Mouse (Mus musculus): ENCODE measurements around the gene Nos1ap. TPM values are rescaled to one million over a fixed set of nuclear protein-coding genes. Genes with fewer than 3 reads are reported as not detected.

Gene Nos1ap
- polyA plus RNA-seq, 1 experiment from 2014 or later: 26.0 TPM

DNA sequence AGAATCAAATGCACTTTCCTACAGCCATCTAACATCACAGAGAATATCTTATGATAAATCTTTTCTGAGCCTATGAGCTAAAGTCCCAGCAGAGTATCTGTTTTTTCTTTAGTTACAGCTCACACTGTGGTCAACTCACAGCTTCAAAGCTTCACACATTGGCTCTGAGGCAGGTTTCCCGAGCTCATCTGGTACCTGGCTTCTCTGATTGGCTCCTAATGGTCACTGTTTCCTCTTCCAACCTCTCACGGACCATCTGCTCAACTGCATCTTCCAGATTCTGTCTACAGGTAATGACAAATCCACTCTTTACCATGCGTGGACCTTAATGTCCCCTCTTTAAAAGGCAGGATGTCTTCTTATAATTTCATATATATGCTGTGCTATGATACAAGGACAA lies 236.3 kb downstream of the Nos1ap start:
- no peak overlapping the region for H3K4me2 ChIP-seq
- no peaks in the 10 kb centered on the region for H3K9me3 ChIP-seq (replicated peaks)
- no peaks in the 10 kb centered on the region for H3K27me3 ChIP-seq (replicated peaks)
- ATAC-seq (ENCODE audit: insufficient number of reproducible peaks, low FRiP score): no peak
- H3K4me3 ChIP-seq: no peak overlapping the region
- peaks cover 9% of the 10 kb centered on the region for H3K4me1 ChIP-seq (replicated peaks)
- no peak overlapping the region for H3K9ac ChIP-seq
- WGBS: 63% methylated on average over 3 of the region's 3 CpGs
- H3K27ac ChIP-seq (ENCODE audit: poor library complexity, severe bottlenecking): no peak overlapping the region
- 0 out of 2 replicates have a peak, but pooled peaks cover 2% of the 10 kb centered on the region for H3K36me3 ChIP-seq

DNA sequence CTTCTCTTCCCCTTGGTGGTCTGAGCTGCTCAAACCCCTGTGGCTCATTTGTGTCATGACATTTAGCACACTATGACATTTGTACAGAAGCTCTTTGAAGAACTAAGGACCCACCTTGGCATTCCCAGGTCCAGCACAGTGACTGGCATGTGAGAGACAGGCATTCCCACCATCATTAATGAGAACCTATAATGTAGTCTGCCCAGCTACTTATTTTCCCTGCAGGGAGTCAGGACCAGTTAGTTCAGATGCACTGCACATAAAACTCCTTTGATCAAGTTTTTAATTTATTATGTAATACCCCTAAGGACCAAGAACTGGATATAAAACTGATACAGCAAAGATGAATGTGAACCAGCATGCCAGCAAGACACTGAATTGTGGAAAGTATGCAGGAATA lies 238.6 kb downstream of the Nos1ap start:
- H3K36me3 ChIP-seq: 0 out of 2 replicates have a peak, but pooled peaks cover 5% of the 10 kb centered on the region
- no peak for ATAC-seq (ENCODE audit: insufficient number of reproducible peaks, low FRiP score)
- H3K9me3 ChIP-seq (replicated peaks): no peaks in the 10 kb centered on the region
- H3K4me2 ChIP-seq: no peak overlapping the region
- no peak overlapping the region for H3K4me3 ChIP-seq
- no peak overlapping the region for H3K9ac ChIP-seq
- no peaks in the 10 kb centered on the region for H3K27me3 ChIP-seq (replicated peaks)
- H3K27ac ChIP-seq (ENCODE audit: poor library complexity, severe bottlenecking): no peak overlapping the region
- peaks cover 9% of the 10 kb centered on the region for H3K4me1 ChIP-seq (replicated peaks)

DNA sequence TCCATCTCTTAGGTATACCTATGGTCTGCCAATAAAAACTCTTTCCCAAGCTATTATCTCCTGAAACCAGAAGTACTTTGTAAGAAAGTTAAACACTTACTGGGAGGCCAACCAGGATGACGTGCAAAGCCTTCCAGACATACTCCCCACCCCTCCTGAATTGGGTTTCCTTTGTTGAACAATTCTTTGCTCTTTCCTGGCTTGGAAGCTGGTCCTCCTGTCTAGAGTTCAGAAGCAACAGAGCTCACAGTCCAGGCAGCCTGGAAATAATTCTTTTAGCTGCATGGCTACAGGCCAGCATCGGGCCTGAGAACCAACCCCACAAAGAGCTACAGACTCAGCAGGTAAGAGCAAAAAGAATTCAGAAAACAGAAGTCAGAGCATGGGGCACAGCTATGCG lies 243.4 kb downstream of the Nos1ap start:
- H3K27ac ChIP-seq (ENCODE audit: poor library complexity, severe bottlenecking): peak overlapping the region; percentile 29
- ATAC-seq (ENCODE audit: insufficient number of reproducible peaks, low FRiP score): peak; percentile 77
- H3K9ac ChIP-seq: no peak overlapping the region
- 0 out of 2 replicates have a peak, but pooled peaks cover 2% of the 10 kb centered on the region for H3K36me3 ChIP-seq
- no peak overlapping the region for H3K4me2 ChIP-seq
- H3K4me1 ChIP-seq (replicated peaks): peaks cover 20% of the 10 kb centered on the region
- WGBS: 65% methylated on average over 3 of the region's 3 CpGs
- no peaks in the 10 kb centered on the region for H3K9me3 ChIP-seq (replicated peaks)
- H3K27me3 ChIP-seq (replicated peaks): no peaks in the 10 kb centered on the region
- H3K4me3 ChIP-seq: no peak overlapping the region

DNA sequence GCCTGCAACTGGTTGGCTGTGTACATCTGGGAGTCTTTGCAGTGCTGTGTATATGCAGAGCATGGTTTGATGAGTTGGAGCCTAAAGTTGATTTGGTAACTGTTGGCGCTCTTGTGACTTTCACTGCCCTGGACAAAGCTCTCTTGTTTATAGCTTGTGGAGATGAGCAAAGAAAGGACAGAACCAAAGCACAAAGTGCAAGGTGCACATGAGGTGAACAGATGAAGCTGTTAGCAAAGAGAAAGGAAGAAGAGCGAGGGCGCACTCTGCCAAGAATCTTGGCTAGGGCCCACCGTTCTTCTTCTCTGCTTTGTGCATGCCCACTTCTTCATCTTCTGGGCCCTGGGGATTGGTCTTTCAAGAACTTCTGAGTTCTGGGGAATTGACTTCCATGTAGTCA lies 245.8 kb downstream of the Nos1ap start:
- no peaks in the 10 kb centered on the region for H3K27me3 ChIP-seq (replicated peaks)
- no peak overlapping the region for H3K9ac ChIP-seq
- no peaks in the 10 kb centered on the region for H3K9me3 ChIP-seq (replicated peaks)
- H3K27ac ChIP-seq (ENCODE audit: poor library complexity, severe bottlenecking): no peak overlapping the region
- no peak for ATAC-seq (ENCODE audit: insufficient number of reproducible peaks, low FRiP score)
- peaks cover 7% of the 10 kb centered on the region; the same call in 1 of the 2 replicates for H3K36me3 ChIP-seq
- no peak overlapping the region for H3K4me2 ChIP-seq
- WGBS: 94% methylated on average over 4 of the region's 4 CpGs
- H3K4me1 ChIP-seq (replicated peaks): peaks cover 20% of the 10 kb centered on the region
- H3K4me3 ChIP-seq: no peak overlapping the region

DNA sequence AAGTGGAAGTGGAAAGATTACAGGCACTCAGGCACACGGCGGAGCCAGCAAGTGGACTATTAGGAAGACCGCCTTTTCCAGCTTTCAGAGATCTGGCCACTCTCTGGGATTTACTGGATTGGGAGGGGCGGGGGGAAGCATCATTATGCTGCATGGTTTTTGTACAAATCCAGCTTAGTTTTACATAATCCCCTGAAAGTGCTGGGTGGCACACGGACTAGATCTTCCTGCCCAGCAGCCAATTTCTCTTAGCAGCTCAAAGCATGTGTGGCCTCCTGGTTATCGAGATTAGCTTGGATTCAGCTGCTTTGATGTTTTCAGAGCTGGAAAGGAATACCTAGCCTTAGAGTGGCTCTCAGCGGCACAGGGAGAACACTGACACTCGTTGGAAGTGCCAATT lies 246.6 kb downstream of the Nos1ap start:
- Histone ChIP-seq H3K4me1 (replicated peaks) (peaks cover 20% of the 10 kb centered on the region), H3K9me3 (replicated peaks) (no peaks in the 10 kb centered on the region), H3K27ac (ENCODE audit: poor library complexity, severe bottlenecking) (no peak overlapping the region), H3K36me3 (peaks cover 10% of the 10 kb centered on the region), H3K4me3 (no peak overlapping the region), H3K9ac (no peak overlapping the region), H3K4me2 (no peak overlapping the region), H3K27me3 (replicated peaks) (no peaks in the 10 kb centered on the region)
- no peak for ATAC-seq (ENCODE audit: insufficient number of reproducible peaks, low FRiP score)
- 63% methylated on average over 8 of the region's 8 CpGs for WGBS

DNA sequence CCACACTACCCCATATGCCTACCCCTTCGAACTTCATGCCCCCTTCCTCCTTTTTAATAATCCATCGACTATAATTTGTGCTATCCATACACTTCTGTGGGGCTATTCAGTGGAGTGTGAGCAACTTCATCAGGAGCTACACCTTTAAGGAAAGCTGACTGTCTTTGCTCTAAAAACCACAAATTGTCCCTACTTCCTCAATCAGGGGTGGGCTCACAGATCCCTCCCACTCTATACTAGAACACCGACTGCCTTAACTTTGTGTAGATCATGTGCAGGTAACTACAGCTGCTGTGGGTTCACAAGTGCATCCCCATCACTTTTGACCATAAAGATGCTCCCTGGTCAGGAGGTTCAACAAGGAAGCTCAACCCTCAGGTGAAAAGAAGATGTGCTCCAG lies 249.7 kb downstream of the Nos1ap start:
- Histone ChIP-seq H3K9ac (no peak overlapping the region), H3K4me1 (replicated peaks) (peaks cover 10% of the 10 kb centered on the region), H3K36me3 (peaks cover 17% of the 10 kb centered on the region), H3K4me2 (no peak overlapping the region), H3K4me3 (no peak overlapping the region), H3K27me3 (replicated peaks) (no peaks in the 10 kb centered on the region), H3K27ac (ENCODE audit: poor library complexity, severe bottlenecking) (no peak overlapping the region), H3K9me3 (replicated peaks) (no peaks in the 10 kb centered on the region)
- ATAC-seq (ENCODE audit: insufficient number of reproducible peaks, low FRiP score): no peak
- WGBS: 86% methylated on average over 3 of the region's 3 CpGs

DNA sequence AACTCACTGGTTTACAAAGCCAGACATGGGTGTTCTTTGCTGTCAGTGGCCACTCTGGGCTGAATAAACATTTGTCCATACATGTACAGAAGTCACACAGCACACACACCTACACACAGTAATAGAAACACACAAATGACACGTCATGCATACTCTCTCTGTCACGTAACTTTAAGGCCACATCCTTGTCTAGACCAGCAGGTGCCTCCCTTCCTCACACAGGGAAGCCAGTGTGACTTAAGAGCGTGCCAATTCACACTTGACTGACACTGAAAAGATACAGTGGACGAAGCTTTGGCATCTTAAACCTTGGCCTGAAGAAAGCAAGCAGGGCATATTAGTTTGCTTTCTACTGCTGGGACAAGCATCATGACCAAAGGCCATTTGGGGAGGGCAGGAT lies 256.9 kb downstream of the Nos1ap start:
- H3K9ac ChIP-seq: no peak overlapping the region
- no peaks in the 10 kb centered on the region for H3K9me3 ChIP-seq (replicated peaks)
- WGBS: 70% methylated on average over 4 of the region's 4 CpGs
- ATAC-seq (ENCODE audit: insufficient number of reproducible peaks, low FRiP score): no peak
- H3K4me2 ChIP-seq: no peak overlapping the region
- H3K4me1 ChIP-seq (replicated peaks): peaks cover 20% of the 10 kb centered on the region
- no peak overlapping the region for H3K27ac ChIP-seq (ENCODE audit: poor library complexity, severe bottlenecking)
- no peak overlapping the region for H3K4me3 ChIP-seq
- H3K27me3 ChIP-seq (replicated peaks): no peaks in the 10 kb centered on the region
- H3K36me3 ChIP-seq: peaks cover 20% of the 10 kb centered on the region

DNA sequence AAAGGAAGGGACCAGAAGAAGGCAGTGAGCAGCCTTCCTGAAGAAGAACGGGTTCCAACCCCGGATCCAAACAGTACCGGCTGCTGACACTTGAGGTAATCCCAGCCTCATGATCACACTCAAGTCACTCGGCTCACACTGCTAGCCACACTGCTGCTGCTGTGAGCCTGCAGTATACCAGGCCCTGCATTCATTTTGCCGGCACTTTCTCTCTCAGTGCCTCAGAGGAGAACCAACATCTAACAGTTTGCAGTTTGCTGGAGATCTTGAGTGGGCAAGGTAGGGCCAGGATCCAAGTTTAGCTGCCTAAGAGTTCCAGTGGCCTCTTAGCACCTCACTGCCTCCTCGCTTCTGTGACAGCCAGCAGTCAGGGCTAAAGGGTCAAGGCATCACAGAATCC lies 257.7 kb downstream of the Nos1ap start:
- Histone ChIP-seq H3K27ac (ENCODE audit: poor library complexity, severe bottlenecking) (peak overlapping the region; percentile 39; the same call in 1 of the 2 replicates), H3K4me1 (replicated peaks) (peaks cover 20% of the 10 kb centered on the region), H3K4me3 (no peak overlapping the region), H3K27me3 (replicated peaks) (no peaks in the 10 kb centered on the region), H3K9ac (no peak overlapping the region), H3K36me3 (peaks cover 24% of the 10 kb centered on the region), H3K4me2 (no peak overlapping the region), H3K9me3 (replicated peaks) (no peaks in the 10 kb centered on the region)
- ATAC-seq (ENCODE audit: insufficient number of reproducible peaks, low FRiP score): no peak
- WGBS: 44% methylated on average over 6 of the region's 6 CpGs

DNA sequence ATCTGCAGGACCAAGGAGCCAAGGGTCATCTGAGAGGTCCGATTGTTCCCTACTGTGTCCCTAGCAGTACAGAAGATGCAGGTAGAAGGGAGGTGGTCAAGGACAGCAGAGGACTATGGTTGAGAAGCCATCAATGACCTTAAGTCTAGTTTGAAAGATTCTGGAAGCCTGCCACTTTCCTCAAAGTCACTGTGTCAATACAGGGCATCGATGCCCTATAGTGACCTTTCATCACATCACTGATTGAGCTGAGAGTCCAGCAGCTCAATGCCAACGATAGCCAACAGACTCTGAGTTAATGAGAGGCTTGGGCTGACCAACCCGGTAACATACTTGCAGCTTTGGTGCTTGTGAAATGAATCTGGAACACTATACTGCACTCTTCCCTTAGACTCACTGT lies 264.4 kb downstream of the Nos1ap start:
- H3K27me3 ChIP-seq (replicated peaks): no peaks in the 10 kb centered on the region
- H3K4me3 ChIP-seq: no peak overlapping the region
- H3K4me1 ChIP-seq (replicated peaks): no peaks in the 10 kb centered on the region
- H3K4me2 ChIP-seq: no peak overlapping the region
- ATAC-seq (ENCODE audit: insufficient number of reproducible peaks, low FRiP score): no peak
- WGBS: 84% methylated on average over 4 of the region's 4 CpGs
- no peaks in the 10 kb centered on the region for H3K9me3 ChIP-seq (replicated peaks)
- H3K9ac ChIP-seq: no peak overlapping the region
- no peak overlapping the region for H3K27ac ChIP-seq (ENCODE audit: poor library complexity, severe bottlenecking)
- H3K36me3 ChIP-seq: peaks cover 21% of the 10 kb centered on the region

DNA sequence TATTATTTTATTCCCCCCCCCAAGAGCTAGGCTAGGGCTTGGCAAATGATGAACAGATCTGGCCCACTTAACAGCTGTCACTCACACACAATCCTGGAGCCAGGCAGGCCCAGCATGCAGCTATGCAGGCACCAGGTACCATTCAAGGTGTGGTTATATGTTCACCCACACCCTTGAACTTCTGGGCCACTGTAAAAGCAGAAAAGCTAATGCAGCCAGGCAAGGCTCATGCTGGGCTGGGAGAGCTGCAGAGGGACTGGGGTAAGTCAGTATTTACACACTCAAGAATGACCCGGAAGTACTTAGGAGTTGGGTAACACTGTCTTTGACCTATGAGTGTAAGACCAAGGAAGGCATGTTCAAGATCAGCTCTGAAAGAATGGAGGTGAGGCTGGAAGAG lies 265.3 kb downstream of the Nos1ap start:
- H3K4me2 ChIP-seq: no peak overlapping the region
- peaks cover 29% of the 10 kb centered on the region for H3K36me3 ChIP-seq
- no peaks in the 10 kb centered on the region for H3K27me3 ChIP-seq (replicated peaks)
- no peaks in the 10 kb centered on the region for H3K4me1 ChIP-seq (replicated peaks)
- ATAC-seq (ENCODE audit: insufficient number of reproducible peaks, low FRiP score): no peak
- no peak overlapping the region for H3K27ac ChIP-seq (ENCODE audit: poor library complexity, severe bottlenecking)
- no peak overlapping the region for H3K9ac ChIP-seq
- no peak overlapping the region for H3K4me3 ChIP-seq
- H3K9me3 ChIP-seq (replicated peaks): no peaks in the 10 kb centered on the region
- WGBS: 86% methylated on average over 1 of the region's 1 CpGs

DNA sequence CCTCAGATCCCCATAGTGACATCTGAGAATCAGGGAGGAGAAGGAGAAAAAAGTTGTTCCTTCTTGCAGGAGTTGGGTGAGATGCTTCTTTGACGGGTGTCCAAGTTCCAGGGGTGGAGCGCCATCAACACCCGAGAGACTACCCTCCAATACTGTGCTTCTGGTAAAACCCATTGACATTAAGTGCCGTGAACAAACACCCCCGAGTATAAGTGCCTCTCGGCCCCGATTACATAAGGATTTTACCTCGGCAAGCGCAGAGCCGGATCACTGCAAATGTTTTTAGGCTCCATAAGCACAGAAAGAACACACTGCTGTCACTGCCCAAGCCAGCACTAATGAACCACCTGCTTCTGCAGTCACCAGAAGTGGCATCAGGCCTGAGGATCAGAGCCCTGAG lies 266.7 kb downstream of the Nos1ap start:
- ATAC-seq (ENCODE audit: insufficient number of reproducible peaks, low FRiP score): no peak
- 88% methylated on average over 10 of the region's 10 CpGs for WGBS
- no peak overlapping the region for H3K4me2 ChIP-seq
- H3K4me3 ChIP-seq: no peak overlapping the region
- H3K27ac ChIP-seq (ENCODE audit: poor library complexity, severe bottlenecking): no peak overlapping the region
- H3K9me3 ChIP-seq (replicated peaks): no peaks in the 10 kb centered on the region
- H3K36me3 ChIP-seq: peaks cover 36% of the 10 kb centered on the region
- no peak overlapping the region for H3K9ac ChIP-seq
- no peaks in the 10 kb centered on the region for H3K27me3 ChIP-seq (replicated peaks)
- no peaks in the 10 kb centered on the region for H3K4me1 ChIP-seq (replicated peaks)

DNA sequence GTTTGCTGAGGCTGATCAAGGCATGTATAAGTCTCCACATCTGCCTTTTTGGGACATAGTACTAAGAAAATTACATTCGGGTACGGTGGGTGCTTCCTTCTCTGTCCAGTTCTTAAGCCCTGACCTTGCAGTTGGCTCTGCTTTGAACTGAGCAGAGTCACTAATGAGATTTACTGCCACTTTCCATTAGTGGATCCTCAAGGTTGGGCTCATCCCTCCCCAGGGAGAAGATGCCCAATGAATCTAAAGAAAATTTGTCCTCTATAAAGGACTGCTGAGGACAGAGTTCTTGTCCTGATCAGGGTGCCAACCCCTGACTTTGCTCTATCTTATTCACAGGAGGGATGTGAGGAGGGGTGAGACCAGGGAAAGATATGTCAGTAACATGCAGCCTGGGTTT lies 267.6 kb downstream of the Nos1ap start:
- Histone ChIP-seq H3K36me3 (peaks cover 36% of the 10 kb centered on the region), H3K27ac (ENCODE audit: poor library complexity, severe bottlenecking) (no peak overlapping the region), H3K9me3 (replicated peaks) (no peaks in the 10 kb centered on the region), H3K4me1 (replicated peaks) (no peaks in the 10 kb centered on the region), H3K27me3 (replicated peaks) (no peaks in the 10 kb centered on the region), H3K4me2 (no peak overlapping the region), H3K9ac (no peak overlapping the region), H3K4me3 (no peak overlapping the region)
- no peak for ATAC-seq (ENCODE audit: insufficient number of reproducible peaks, low FRiP score)
- 86% methylated on average over 2 of the region's 2 CpGs for WGBS

All from heart, embryonic 12.5 days (tissue).